ENCODE assay signal across 10 mouse cellular contexts in genomic region chr3:87511971-87512765, GRCm38 (mm10). TPM values are rescaled to one million over a fixed set of nuclear protein-coding genes. Genes with fewer than 3 reads are reported as not detected.
DNase-seq lines count a peak whose midpoint lies in the region; ATAC-seq lines count a peak whose summit lies in the region.
"Had no signal": no experiment of that assay in that cellular context is flagged by ENCODE, and none has a peak within 500 bp of the region (broad histone marks: within the 10 kb centered on the region; RNA-seq: fewer than 3 reads in every experiment).

No protein-coding gene starts in this region.

- ATAC-seq in heart, embryonic 15.5 days (replicated peaks; ENCODE audit: insufficient number of reproducible peaks, insufficient read depth, low FRiP score, low read depth), result no peak
- ATAC-seq in CD4-positive, CD25-positive, alpha-beta regulatory T cell, adult 4 months, result peak; percentile 27
- ATAC-seq in megakaryocyte-erythroid progenitor cell, adult 5-6 weeks (replicated peaks; ENCODE audit: low FRiP score, low TSS enrichment, poor library complexity, severe bottlenecking), result peak; percentile 71
- no peak for ATAC-seq in erythroid progenitor cell, adult 5-6 weeks (replicated peaks; ENCODE audit: low FRiP score, poor library complexity, severe bottlenecking)

- H3K9me3 ChIP-seq in heart, embryonic 15.5 days (replicated peaks), result no peaks in the 10 kb centered on the region
- no peaks in the 10 kb centered on the region for H3K9me3 ChIP-seq in hindbrain, embryonic 10.5 days

- peaks cover 49% of the 10 kb centered on the region for H3K4me1 ChIP-seq in heart, embryonic 15.5 days (replicated peaks)
- H3K4me1 ChIP-seq in hindbrain, embryonic 10.5 days (replicated peaks), result peaks cover 27% of the 10 kb centered on the region

- H3K27me3 ChIP-seq in heart, embryonic 15.5 days, result no peaks in the 10 kb centered on the region
- peaks cover 10% of the 10 kb centered on the region for H3K27me3 ChIP-seq in hindbrain, embryonic 10.5 days (ENCODE audit: insufficient read depth, poor library complexity, severe bottlenecking)

- 16% methylated on average over 16 of the region's 16 CpGs for WGBS in heart, embryonic 15.5 days
- 55% methylated on average over 16 of the region's 16 CpGs for WGBS in hindbrain, embryonic 10.5 days

- no peak for DNase-seq in heart, adult 9 months (ENCODE audit: low spot score in 2 of 2)
- DNase-seq in ZHBTc4 (ENCODE audit: low read depth, low spot score), result peak; percentile 54
- DNase-seq in hindbrain, embryonic 10.5 days (ENCODE audit: low spot score), result no peak
- DNase-seq in right cerebral cortex, postnatal 4 days, result no peak
- DNase-seq: cerebellum, adult 9-10 months; kidney, postnatal 4 days had no signal

- peak overlapping the region; percentile 9; the same call in 1 of the 2 replicates for H3K4me2 ChIP-seq in heart, embryonic 15.5 days

- H3K27ac ChIP-seq in heart, embryonic 15.5 days, result no peak overlapping the region
- H3K27ac ChIP-seq in hindbrain, embryonic 10.5 days, result no peak overlapping the region

- no peak overlapping the region for H3K4me3 ChIP-seq in heart, embryonic 15.5 days
- no peak overlapping the region for H3K4me3 ChIP-seq in hindbrain, embryonic 10.5 days

- no peaks in the 10 kb centered on the region for H3K36me3 ChIP-seq in heart, embryonic 15.5 days
- no peaks in the 10 kb centered on the region for H3K36me3 ChIP-seq in hindbrain, embryonic 10.5 days

- H3K9ac ChIP-seq in heart, embryonic 15.5 days, result no peak overlapping the region

RNA-seq across cellular contexts. Expression of gene Etv3, which starts 13.0 kb away (rescaled TPM):
- 9.6 and 12.5 TPM in 2 replicates for polyA plus RNA-seq in heart, embryonic 15.5 days (2015; fragmentation: Nextera tagmentation; extraction: Ambion mirVana)
- polyA plus RNA-seq in CD4-positive, CD25-positive, alpha-beta regulatory T cell, adult 4 months (2017; shearing (Covaris generic)), result 10 to 100 TPM; 24.6 to 37.8 TPM
- total RNA-seq in megakaryocyte-erythroid progenitor cell, adult 5-6 weeks (2014; fragmentation: Nextera tagmentation), result 8.6 and 11.5 TPM in 2 replicates
- total RNA-seq in megakaryocyte-erythroid progenitor cell, adult 5-6 weeks (2017), result 6.2 and 8.0 TPM in 2 replicates
- 9.6 and 12.2 TPM in 2 replicates for polyA plus RNA-seq in hindbrain, embryonic 10.5 days (2016; fragmentation: Nextera tagmentation; extraction: Ambion mirVana)
- 3.2 and 4.6 TPM in 2 replicates for total RNA-seq in erythroid progenitor cell, adult 5-6 weeks (2015; ENCODE audit: low replicate concordance)
- total RNA-seq in erythroid progenitor cell, adult 5-6 weeks (2017; ENCODE audit: low replicate concordance), result 1.1 and 4.5 TPM in 2 replicates

Comparison
In these comparisons a context has a peak if more than half of its experiments do, and no peak if none do; other contexts are left out.
1. ATAC-seq: peak in CD4-positive, CD25-positive, alpha-beta regulatory T cell, adult 4 months (single experiment) and megakaryocyte-erythroid progenitor cell, adult 5-6 weeks (single experiment); none in heart, embryonic 15.5 days (single experiment) and erythroid progenitor cell, adult 5-6 weeks (single experiment).